Mouse (Mus musculus) liver, embryonic 14.5 days (tissue): ENCODE data around the gene Clmp.

ENCODE experiments used
- CTCF ChIP-seq: IDR thresholded peaks from 2 replicates; pipeline ENCODE4 v1.5.1; 2016; ENCODE audit warnings: antibody characterized with exemption, low read depth, control low read depth
- EP300 ChIP-seq: IDR thresholded peaks from 2 replicates; pipeline ENCODE4 v1.6.1; 2016; ENCODE audit warnings: antibody characterized with exemption, low read depth

- TF ChIP-seq CTCF = no peak
- no peak for TF ChIP-seq EP300
Measured at GRCm38 (mm10) chr9:40772246-40772645, 86.5 kb downstream of the Clmp start.
